Comparison of ENCODE assay signal across 10 mouse cellular contexts in genomic region chr2:113595329-113596091, GRCm38 (mm10).
DNase-seq lines count a peak whose midpoint lies in the region; ATAC-seq and TF ChIP-seq lines count a peak whose summit lies in the region.
"Had no signal": no experiment of that assay in that cellular context is flagged by ENCODE, and none has a peak within 500 bp of the region (broad histone marks: within the 10 kb centered on the region; RNA-seq: fewer than 3 reads in every experiment).

No protein-coding gene starts in this region.

- no peak overlapping the region for H3K4me3 ChIP-seq in left cerebral cortex, adult 2 months
- H3K4me3 ChIP-seq in heart, embryonic 12.5 days: no peak overlapping the region
- no peak overlapping the region for H3K4me3 ChIP-seq in intestine, postnatal 0 days (ENCODE audit: low read depth, low read length)
- H3K4me3 ChIP-seq: embryonic facial prominence, embryonic 13.5 days; liver, embryonic 15.5 days had no signal

- 12% methylated on average over 10 of the region's 10 CpGs for WGBS in heart, embryonic 12.5 days
- WGBS in intestine, postnatal 0 days: 46% methylated on average over 10 of the region's 10 CpGs

- intact Hi-C loops in left cerebral cortex, postnatal 10 days (cut with DNase I): no loop called here
- intact Hi-C loops in left cerebral cortex, adult 2 months (cut with DNase I): no loop called here

- H3K4me1 ChIP-seq in heart, embryonic 12.5 days (replicated peaks): peaks cover 6% of the 10 kb centered on the region
- no peaks in the 10 kb centered on the region for H3K4me1 ChIP-seq in intestine, postnatal 0 days (replicated peaks; ENCODE audit: control insufficient read depth, insufficient read depth, low read length)

- TF ChIP-seq POLR2A in brain, embryonic 14.5 days (IDR thresholded peaks at IDR 0.05; ENCODE audit: borderline replicate concordance, extremely low read depth, insufficient read depth, insufficient read length, poor library complexity, severe bottlenecking): no peak

- H3K9ac ChIP-seq in heart, embryonic 12.5 days: no peak overlapping the region
- H3K9ac ChIP-seq in intestine, postnatal 0 days (ENCODE audit: low read depth, low read length): no peak overlapping the region
- H3K9ac ChIP-seq: embryonic facial prominence, embryonic 13.5 days; liver, embryonic 15.5 days had no signal

- ATAC-seq in heart, embryonic 12.5 days (ENCODE audit: insufficient number of reproducible peaks, low FRiP score): no peak
- no peak for ATAC-seq in intestine, postnatal 0 days

- TF ChIP-seq CTCF in left cerebral cortex, adult 2 months (IDR thresholded peaks at IDR 0.05): no peak
- TF ChIP-seq CTCF in brain, embryonic 14.5 days (IDR thresholded peaks at IDR 0.05; ENCODE audit: borderline replicate concordance, extremely low read depth, insufficient read depth, insufficient read length): no peak
- no peak for TF ChIP-seq CTCF in intestine, postnatal 0 days (IDR thresholded peaks at IDR 0.05; ENCODE audit: low read depth)

- no peaks in the 10 kb centered on the region for H3K27me3 ChIP-seq in heart, embryonic 12.5 days (replicated peaks)
- H3K27me3 ChIP-seq in intestine, postnatal 0 days (replicated peaks; ENCODE audit: control insufficient read depth, insufficient read depth, low read length): no peaks in the 10 kb centered on the region
- H3K27me3 ChIP-seq: embryonic facial prominence, embryonic 13.5 days; liver, embryonic 15.5 days had no signal

- no peak overlapping the region for H3K27ac ChIP-seq in left cerebral cortex, adult 2 months
- H3K27ac ChIP-seq in heart, embryonic 12.5 days (ENCODE audit: poor library complexity, severe bottlenecking): no peak overlapping the region
- no peak overlapping the region for H3K27ac ChIP-seq in intestine, postnatal 0 days (ENCODE audit: low read depth, low read length)
- H3K27ac ChIP-seq: embryonic facial prominence, embryonic 13.5 days; liver, embryonic 15.5 days had no signal

- H3K9me3 ChIP-seq in heart, embryonic 12.5 days (replicated peaks): no peaks in the 10 kb centered on the region
- H3K9me3 ChIP-seq in intestine, postnatal 0 days (ENCODE audit: control insufficient read depth): no peaks in the 10 kb centered on the region
- H3K9me3 ChIP-seq: embryonic facial prominence, embryonic 13.5 days; liver, embryonic 15.5 days had no signal

- peak overlapping the region; percentile 17; the same call in 1 of the 2 replicates for H3K4me2 ChIP-seq in heart, embryonic 12.5 days
- no peak overlapping the region for H3K4me2 ChIP-seq in intestine, postnatal 0 days (replicated peaks; ENCODE audit: low read depth)
- H3K4me2 ChIP-seq: embryonic facial prominence, embryonic 13.5 days; liver, embryonic 15.5 days had no signal

- H3K36me3 ChIP-seq in heart, embryonic 12.5 days: no peaks in the 10 kb centered on the region
- peaks cover 7% of the 10 kb centered on the region; the same call in 1 of the 2 replicates for H3K36me3 ChIP-seq in intestine, postnatal 0 days (ENCODE audit: control insufficient read depth, insufficient read depth)
- H3K36me3 ChIP-seq: embryonic facial prominence, embryonic 13.5 days; liver, embryonic 15.5 days had no signal

- DNase-seq in left cerebral cortex, postnatal 10 days (ENCODE audit: extremely low spot score in 1 of 2, low spot score in 2 of 2): peak; percentile 6 to 53
- DNase-seq in left cerebral cortex, adult 2 months (ENCODE audit: extremely low spot score in 1 of 2, low spot score in 2 of 2): no peak
- DNase-seq in brain, embryonic 14.5 days (ENCODE audit: low read depth): peak; percentile 57
- DNase-seq in kidney, postnatal 36 days: peak; percentile 34 to 61
- no peak for DNase-seq in spleen, postnatal 10 days (ENCODE audit: low spot score in 2 of 2)
- DNase-seq in layer of hippocampus, adult 11-12 months (ENCODE audit: low spot score): no peak

Comparison
In these comparisons a context has a peak if more than half of its experiments do, and no peak if none do; other contexts are left out.
1. DNase-seq: peak in left cerebral cortex, postnatal 10 days (2 of 2), brain, embryonic 14.5 days (single experiment) and kidney, postnatal 36 days (2 of 2); none in left cerebral cortex, adult 2 months (0 of 2), spleen, postnatal 10 days (0 of 2) and layer of hippocampus, adult 11-12 months (single experiment).